Mouse (Mus musculus) liver, embryonic 12.5 days (tissue): ENCODE results near the gene Ppp2r5c. TPM values are rescaled to one million over a fixed set of nuclear protein-coding genes. Genes with fewer than 3 reads are reported as not detected.
A peak's percentile ranks its signal among the peaks of the same experiment; 100 is the strongest.

Source experiments
- ATAC-seq: fragments of 200-750 bp; cut with Nextera tagmentation; 2 replicates; pipeline ENCODE4 v1.8.0; 2017; ENCODE audit warnings: moderate number of reproducible peaks, mild to moderate bottlenecking, moderate library complexity
- H3K27ac ChIP-seq: fragments of 300-500 bp; sonication (generic); 2 replicates; pipeline ENCODE4 v1.5.1; 2016; ENCODE audit warnings: mild to moderate bottlenecking
- H3K27me3 ChIP-seq: fragments of 300-500 bp; sonication (generic); replicated peaks from 2 replicates; pipeline ENCODE4 v1.6.1; 2016; ENCODE audit warnings: mild to moderate bottlenecking, moderate library complexity
- H3K36me3 ChIP-seq: fragments of 300-500 bp; sonication (generic); 2 replicates; pipeline ENCODE4 v1.6.1; 2016; ENCODE audit warnings: mild to moderate bottlenecking, moderate library complexity
- H3K4me1 ChIP-seq: fragments of 300-500 bp; sonication (generic); 2 replicates; pipeline ENCODE4 v1.6.1; 2016
- H3K4me2 ChIP-seq: fragments of 300-500 bp; sonication (generic); 2 replicates; pipeline ENCODE4 v1.6.1; 2016; ENCODE audit warnings: mild to moderate bottlenecking, moderate library complexity
- H3K4me3 ChIP-seq: fragments of 300-500 bp; sonication (generic); 2 replicates; pipeline ENCODE4 v1.5.1; 2016; ENCODE audit warnings: mild to moderate bottlenecking, moderate library complexity
- H3K9ac ChIP-seq: fragments of 300-500 bp; sonication (generic); 2 replicates; pipeline ENCODE4 v1.6.1; 2016; ENCODE audit warnings: mild to moderate bottlenecking, moderate library complexity
- H3K9me3 ChIP-seq: fragments of 300-500 bp; sonication (generic); replicated peaks from 2 replicates; pipeline ENCODE4 v1.6.1; 2016; ENCODE audit warnings: mild to moderate bottlenecking, moderate library complexity
- WGBS: fragments of 180-500 bp; shearing (Covaris S2); methylation state at CpG from one replicate; pipeline ENCODE4 v1.1.7; 2016; ENCODE audit not compliant: insufficient replicate concordance; 5-methylcytosine and 5-hydroxymethylcytosine counted together
- polyA plus RNA-seq: library from polyadenylated mRNA; unstranded; fragments of >200 nt; fragmentation: Nextera tagmentation; extraction: Ambion mirVana; gene quantifications from 2 replicates; pipeline ENCODE4 v1.2.1, GENCODE M21; 2016

Gene Ppp2r5c
- polyA plus RNA-seq, 1 experiment from 2014 or later = 103 TPM

GRCm38 (mm10) chr12:110494846-110495245 lies 47.9 kb downstream of the Ppp2r5c start:
- Histone ChIP-seq H3K9me3 (no peaks in the 10 kb centered on the region), H3K36me3 (peaks cover 14% of the 10 kb centered on the region), H3K27me3 (no peaks in the 10 kb centered on the region), H3K4me2 (no peak overlapping the region), H3K4me3 (no peak overlapping the region), H3K9ac (no peak overlapping the region), H3K4me1 (peaks cover 42% of the 10 kb centered on the region), H3K27ac (no peak overlapping the region)
- no peak for ATAC-seq
- 49% methylated on average over 2 of the region's 2 CpGs for WGBS

- Histone ChIP-seq H3K9me3 (no peaks in the 10 kb centered on the region), H3K27ac (no peak overlapping the region), H3K9ac (no peak overlapping the region), H3K36me3 (peaks cover 10% of the 10 kb centered on the region), H3K4me3 (no peak overlapping the region), H3K4me1 (peaks cover 47% of the 10 kb centered on the region), H3K27me3 (no peaks in the 10 kb centered on the region), H3K4me2 (no peak overlapping the region)
- WGBS = 87% methylated on average over 8 of the region's 8 CpGs
- no peak for ATAC-seq
Observed at GRCm38 (mm10) chr12:110495260-110495659, 48.3 kb downstream of the Ppp2r5c start.

GRCm38 (mm10) chr12:110496016-110496415 lies 49.1 kb downstream of the Ppp2r5c start:
- Histone ChIP-seq H3K4me2 (no peak overlapping the region), H3K27me3 (no peaks in the 10 kb centered on the region), H3K4me1 (peaks cover 53% of the 10 kb centered on the region), H3K9ac (no peak overlapping the region), H3K27ac (no peak overlapping the region), H3K4me3 (no peak overlapping the region), H3K36me3 (0 out of 2 replicates have a peak, but pooled peaks cover 5% of the 10 kb centered on the region), H3K9me3 (no peaks in the 10 kb centered on the region)
- no peak for ATAC-seq
- 68% methylated on average over 5 of the region's 5 CpGs for WGBS

- H3K27ac ChIP-seq = no peak overlapping the region
- H3K4me1 ChIP-seq = peaks cover 60% of the 10 kb centered on the region
Observed at GRCm38 (mm10) chr12:110497013-110497412, 50.1 kb downstream of the Ppp2r5c start.

GRCm38 (mm10) chr12:110497485-110497884 lies 50.6 kb downstream of the Ppp2r5c start:
- 0 out of 2 replicates have a peak, but pooled peaks cover 5% of the 10 kb centered on the region for H3K36me3 ChIP-seq
- H3K4me2 ChIP-seq = peak overlapping the region; percentile 70
- no peaks in the 10 kb centered on the region for H3K9me3 ChIP-seq
- H3K27me3 ChIP-seq = no peaks in the 10 kb centered on the region
- H3K27ac ChIP-seq = peak overlapping the region; percentile 34; the same call in 1 of the 2 replicates
- peaks cover 65% of the 10 kb centered on the region for H3K4me1 ChIP-seq
- 54% methylated on average over 8 of the region's 8 CpGs for WGBS
- H3K9ac ChIP-seq = no peak overlapping the region
- ATAC-seq = no peak
- H3K4me3 ChIP-seq = no peak overlapping the region

More at GRCm38 (mm10) chr12:110497013-110497412, 50.1 kb downstream of the Ppp2r5c start:
- Histone ChIP-seq H3K27me3 (no peaks in the 10 kb centered on the region), H3K4me3 (no peak overlapping the region), H3K9me3 (no peaks in the 10 kb centered on the region), H3K4me2 (no peak overlapping the region), H3K36me3 (0 out of 2 replicates have a peak, but pooled peaks cover 5% of the 10 kb centered on the region), H3K9ac (no peak overlapping the region)
- no peak for ATAC-seq
- 58% methylated on average over 3 of the region's 3 CpGs for WGBS

GRCm38 (mm10) chr12:110498283-110499224 lies 51.6 kb downstream of the Ppp2r5c start:
- H3K4me3 ChIP-seq = peak overlapping the region; percentile 54
- peak; percentile 62 for ATAC-seq
- peaks cover 75% of the 10 kb centered on the region for H3K4me1 ChIP-seq
- no peaks in the 10 kb centered on the region for H3K27me3 ChIP-seq
- H3K9ac ChIP-seq = peak overlapping the region; percentile 54
- no peaks in the 10 kb centered on the region for H3K9me3 ChIP-seq
- H3K36me3 ChIP-seq = 0 out of 2 replicates have a peak, but pooled peaks cover 8% of the 10 kb centered on the region
- WGBS = 57% methylated on average over 22 of the region's 22 CpGs
- peak overlapping the region; percentile 70 for H3K4me2 ChIP-seq
- H3K27ac ChIP-seq = peak overlapping the region; percentile 62

- ATAC-seq = peak; percentile 65
- no peaks in the 10 kb centered on the region for H3K27me3 ChIP-seq
- 0 out of 2 replicates have a peak, but pooled peaks cover 8% of the 10 kb centered on the region for H3K36me3 ChIP-seq
- H3K4me3 ChIP-seq = peak overlapping the region; percentile 54
- peak overlapping the region; percentile 47 for H3K9ac ChIP-seq
- 28% methylated on average over 14 of the region's 14 CpGs for WGBS
- H3K4me2 ChIP-seq = peak overlapping the region; percentile 70
- peak overlapping the region; percentile 62 for H3K27ac ChIP-seq
- H3K9me3 ChIP-seq = no peaks in the 10 kb centered on the region
- H3K4me1 ChIP-seq = peaks cover 83% of the 10 kb centered on the region
Observed at GRCm38 (mm10) chr12:110499225-110499992, 52.5 kb downstream of the Ppp2r5c start.

- Histone ChIP-seq H3K27me3 (no peaks in the 10 kb centered on the region), H3K9ac (0 out of 2 replicates have a peak overlapping the region, but pooled peaks have one; percentile 47), H3K9me3 (no peaks in the 10 kb centered on the region), H3K36me3 (0 out of 2 replicates have a peak, but pooled peaks cover 8% of the 10 kb centered on the region), H3K4me3 (no peak overlapping the region), H3K27ac (peak overlapping the region; percentile 62; the same call in 1 of the 2 replicates), H3K4me2 (peak overlapping the region; percentile 70), H3K4me1 (peaks cover 90% of the 10 kb centered on the region)
- 0 out of 2 replicates have a peak, but pooled peaks have one; percentile 42 for ATAC-seq
- 52% methylated on average over 8 of the region's 8 CpGs for WGBS
Observed at GRCm38 (mm10) chr12:110500095-110500494, 53.2 kb downstream of the Ppp2r5c start.

- H3K9me3 ChIP-seq = no peaks in the 10 kb centered on the region
- no peak overlapping the region for H3K4me3 ChIP-seq
- 0 out of 2 replicates have a peak, but pooled peaks cover 3% of the 10 kb centered on the region for H3K36me3 ChIP-seq
- H3K27ac ChIP-seq = peak overlapping the region; percentile 28; the same call in 1 of the 2 replicates
- H3K9ac ChIP-seq = 0 out of 2 replicates have a peak overlapping the region, but pooled peaks have one; percentile 2
- peak; percentile 46; the same call in 1 of the 2 replicates for ATAC-seq
- H3K27me3 ChIP-seq = no peaks in the 10 kb centered on the region
- 61% methylated on average over 8 of the region's 8 CpGs for WGBS
- H3K4me2 ChIP-seq = no peak overlapping the region
- H3K4me1 ChIP-seq = peaks cover 79% of the 10 kb centered on the region
Observed at GRCm38 (mm10) chr12:110503406-110504144, 56.7 kb downstream of the Ppp2r5c start.

- peaks cover 76% of the 10 kb centered on the region for H3K4me1 ChIP-seq
Observed at GRCm38 (mm10) chr12:110504145-110504490, 57.2 kb downstream of the Ppp2r5c start.

GRCm38 (mm10) chr12:110504793-110505192 lies 57.9 kb downstream of the Ppp2r5c start:
- H3K4me3 ChIP-seq = no peak overlapping the region
- H3K36me3 ChIP-seq = 0 out of 2 replicates have a peak, but pooled peaks cover 3% of the 10 kb centered on the region
- H3K4me2 ChIP-seq = no peak overlapping the region
- WGBS = 60% methylated on average over 3 of the region's 3 CpGs
- ATAC-seq = no peak
- no peaks in the 10 kb centered on the region for H3K9me3 ChIP-seq
- peak overlapping the region; percentile 12; the same call in 1 of the 2 replicates for H3K27ac ChIP-seq
- H3K4me1 ChIP-seq = peaks cover 74% of the 10 kb centered on the region
- H3K27me3 ChIP-seq = no peaks in the 10 kb centered on the region
- no peak overlapping the region for H3K9ac ChIP-seq

More at GRCm38 (mm10) chr12:110504145-110504490, 57.2 kb downstream of the Ppp2r5c start:
- Histone ChIP-seq H3K27me3 (no peaks in the 10 kb centered on the region), H3K36me3 (0 out of 2 replicates have a peak, but pooled peaks cover 3% of the 10 kb centered on the region), H3K4me3 (no peak overlapping the region), H3K27ac (no peak overlapping the region), H3K9ac (0 out of 2 replicates have a peak overlapping the region, but pooled peaks have one; percentile 2), H3K4me2 (no peak overlapping the region), H3K9me3 (no peaks in the 10 kb centered on the region)
- ATAC-seq = no peak
- WGBS = 83% methylated on average over 9 of the region's 9 CpGs
